Mouse (Mus musculus) neural tube, embryonic 11.5 days (tissue): ENCODE results near the gene Adamts4. TPM values are rescaled to one million over a fixed set of nuclear protein-coding genes. Genes with fewer than 3 reads are reported as not detected.

Experiments used
- ATAC-seq: fragments of 200-750 bp; cut with Nextera tagmentation; 2 replicates; pipeline ENCODE4 v1.8.0; 2017; ENCODE audit warnings: moderate number of reproducible peaks, mild to moderate bottlenecking, moderate TSS enrichment, moderate library complexity; ENCODE audit not compliant: insufficient read depth, low FRiP score, low TSS enrichment
- DNase-seq: peaks from one replicate; pipeline ENCODE4 v3.0.0-alpha.2; 2015; ENCODE audit warnings: low spot score
- H3K27ac ChIP-seq: fragments of 300-500 bp; sonication (generic); 2 replicates; pipeline ENCODE4 v1.5.1; 2014; ENCODE audit warnings: low read depth, mild to moderate bottlenecking, low read length
- H3K27me3 ChIP-seq: fragments of 300-500 bp; sonication (generic); 2 replicates; pipeline ENCODE4 v1.6.1; 2014; ENCODE audit warnings: mild to moderate bottlenecking, low read length, mixed read lengths; ENCODE audit not compliant: control insufficient read depth, insufficient read depth
- H3K36me3 ChIP-seq: fragments of 300-500 bp; sonication (generic); 2 replicates; pipeline ENCODE4 v1.6.1; 2014; ENCODE audit warnings: mild to moderate bottlenecking, low read length, moderate library complexity, mixed read lengths; ENCODE audit not compliant: control insufficient read depth, insufficient read depth
- H3K4me1 ChIP-seq: fragments of 300-500 bp; sonication (generic); 2 replicates; pipeline ENCODE4 v1.6.1; 2014; ENCODE audit warnings: low read length, mixed read lengths; ENCODE audit not compliant: control insufficient read depth, insufficient read depth
- H3K4me2 ChIP-seq: fragments of 300-500 bp; sonication (generic); 2 replicates; pipeline ENCODE4 v1.6.1; 2014; ENCODE audit warnings: low read depth, mild to moderate bottlenecking, moderate library complexity
- H3K4me3 ChIP-seq: fragments of 300-500 bp; sonication (generic); 2 replicates; pipeline ENCODE4 v1.5.1; 2014; ENCODE audit warnings: low read depth, low read length
- H3K9ac ChIP-seq: fragments of 300-500 bp; sonication (generic); 2 replicates; pipeline ENCODE4 v1.6.1; 2014; ENCODE audit warnings: mild to moderate bottlenecking, low read length
- H3K9me3 ChIP-seq: fragments of 300-500 bp; sonication (generic); 2 replicates; pipeline ENCODE4 v1.6.1; 2016; ENCODE audit warnings: low read length; ENCODE audit not compliant: control insufficient read depth
- WGBS: fragments of 180-500 bp; shearing (Covaris S2); extraction: QIAGEN DNeasy Blood & Tissue Kit; methylation state at CpG from one replicate; pipeline ENCODE4 v1.1.7; 2014; 5-methylcytosine and 5-hydroxymethylcytosine counted together
- polyA plus RNA-seq: library from polyadenylated mRNA; unstranded; fragments of >200 nt; fragmentation: Nextera tagmentation; extraction: Ambion mirVana; gene quantifications from 2 replicates; pipeline ENCODE4 v1.2.1, GENCODE M21; 2014

Adamts4 gene
- polyA plus RNA-seq, result 4.7 and 5.0 TPM in 2 replicates

DNA sequence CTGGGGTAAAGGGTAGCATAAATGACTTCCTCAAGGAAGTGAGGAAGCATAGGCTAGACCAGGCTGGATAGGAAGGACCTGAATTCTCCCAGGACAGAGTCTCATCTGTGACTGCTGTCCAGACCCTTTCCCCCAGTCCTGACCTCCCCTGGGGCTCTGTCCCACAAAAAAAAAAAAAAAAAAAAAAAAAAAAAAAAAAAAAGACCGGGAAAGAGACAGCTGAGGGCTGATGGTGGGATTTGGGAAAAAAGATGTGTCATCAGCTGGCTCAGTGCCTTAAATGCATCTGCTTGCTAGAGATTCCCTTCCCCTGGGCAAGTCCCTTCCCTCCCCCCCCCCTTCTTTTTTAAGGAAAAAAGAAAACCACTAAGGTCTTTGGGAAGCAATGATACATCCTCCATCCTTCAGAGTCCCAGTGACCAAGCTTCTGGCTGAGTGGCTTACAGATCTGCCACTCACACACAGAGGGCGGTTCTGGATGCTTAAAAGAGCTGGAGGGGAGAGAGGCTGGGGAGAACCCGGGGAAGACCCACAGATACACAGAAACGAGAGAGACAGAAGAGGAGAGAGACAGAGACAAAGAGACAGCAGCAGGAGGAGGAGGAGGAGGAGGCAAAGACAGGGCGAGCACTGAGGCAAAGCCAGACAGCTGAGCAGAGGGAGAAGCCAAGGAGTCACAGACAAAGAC is at the start of gene Adamts4:
Gene Adamts4 (plus strand): TSS at position 509 of the 688 bp plus-strand sequence.
- Histone ChIP-seq H3K36me3 (no peaks in the 10 kb centered on the region), H3K27ac (peak within 1 kb of the TSS; percentile 35; the same call in 1 of the 2 replicates), H3K9me3 (no peaks in the 10 kb centered on the region), H3K4me1 (peaks cover 37% of the 10 kb centered on the region), H3K4me2 (peak within 1 kb of the TSS; percentile 50), H3K4me3 (peak within 1 kb of the TSS; percentile 22), H3K9ac (peak within 1 kb of the TSS; percentile 44), H3K27me3 (no peaks in the 10 kb centered on the region)
- DNase-seq (peak; percentile 49), ATAC-seq (no peak)
- WGBS, result 13% methylated on average over 5 of the region's 5 CpGs

DNA sequence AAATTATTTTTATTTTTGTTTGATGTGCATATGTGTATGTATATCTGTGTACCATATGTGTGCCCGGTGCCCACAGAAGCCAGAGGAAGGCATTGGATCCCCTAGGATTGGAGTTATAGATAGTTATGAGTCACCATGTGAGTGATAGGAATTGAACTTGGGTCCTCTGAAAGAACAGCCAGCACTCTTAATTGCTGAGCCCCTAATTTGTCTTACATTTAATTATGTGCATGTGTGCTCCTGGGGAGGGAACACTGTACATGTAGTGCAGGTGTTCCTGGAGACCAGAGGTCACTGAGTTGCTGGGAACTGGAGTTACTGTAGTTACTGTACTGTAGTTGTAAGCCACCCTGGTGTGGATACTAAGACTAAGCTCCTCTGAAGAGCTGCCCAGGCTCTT is 49.5 kb upstream of the Adamts4 start:
- Histone ChIP-seq H3K36me3 (no peaks in the 10 kb centered on the region), H3K4me1 (no peaks in the 10 kb centered on the region; the same call in 1 of the 2 replicates), H3K27ac (no peak overlapping the region), H3K9me3 (no peaks in the 10 kb centered on the region), H3K4me3 (no peak overlapping the region), H3K9ac (no peak overlapping the region), H3K27me3 (peaks cover 11% of the 10 kb centered on the region), H3K4me2 (no peak overlapping the region)
- no peak for DNase-seq
- whole genome bisulfite sequencing, result 98% methylated on average over 1 of the region's 1 CpGs
- ATAC-seq, result no peak

DNA sequence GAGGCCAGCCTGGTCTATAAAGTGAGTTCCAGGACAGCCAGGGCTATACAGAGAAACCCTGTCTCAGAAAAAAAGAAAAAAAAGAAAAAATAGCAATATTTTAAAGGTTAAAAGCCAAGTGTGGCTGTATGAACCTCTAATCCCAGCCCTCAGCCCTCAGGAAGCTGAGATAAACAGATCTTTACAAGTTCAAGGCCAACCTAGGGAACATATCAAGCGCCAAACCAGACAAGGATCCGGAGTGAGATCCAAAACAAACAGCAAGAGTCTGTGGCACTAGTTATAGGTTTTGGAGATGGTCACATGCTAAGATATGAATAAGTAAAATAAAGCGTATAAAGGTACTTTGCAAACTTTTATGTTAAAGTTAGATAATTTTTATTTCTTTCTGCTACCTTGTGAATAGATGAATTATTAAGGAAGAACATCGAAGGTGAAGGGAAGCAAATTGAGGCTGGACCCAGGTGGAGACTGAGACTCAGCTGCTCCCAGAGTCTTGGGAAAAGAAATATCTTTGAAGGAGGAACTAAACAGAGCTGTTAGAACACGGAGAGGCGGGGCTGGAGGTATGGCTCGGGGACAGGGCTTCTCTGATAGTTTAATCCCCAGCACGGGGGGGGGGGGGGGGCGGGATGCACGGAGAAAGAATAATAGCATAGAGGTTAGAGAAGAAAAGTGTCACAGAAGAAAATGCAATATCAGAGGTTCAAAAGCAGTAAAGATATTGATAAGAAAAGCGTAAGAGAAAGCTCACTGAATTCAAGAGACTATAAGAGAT is 46.6 kb upstream of the Adamts4 start:
- Histone ChIP-seq H3K27ac (no peak overlapping the region), H3K36me3 (no peaks in the 10 kb centered on the region), H3K9ac (no peak overlapping the region), H3K27me3 (no peaks in the 10 kb centered on the region), H3K4me1 (no peaks in the 10 kb centered on the region), H3K9me3 (no peaks in the 10 kb centered on the region), H3K4me3 (no peak overlapping the region), H3K4me2 (no peak overlapping the region)
- no peak for ATAC-seq
- 70% methylated on average over 9 of the region's 11 CpGs for WGBS
- DNase-seq, result no peak

DNA sequence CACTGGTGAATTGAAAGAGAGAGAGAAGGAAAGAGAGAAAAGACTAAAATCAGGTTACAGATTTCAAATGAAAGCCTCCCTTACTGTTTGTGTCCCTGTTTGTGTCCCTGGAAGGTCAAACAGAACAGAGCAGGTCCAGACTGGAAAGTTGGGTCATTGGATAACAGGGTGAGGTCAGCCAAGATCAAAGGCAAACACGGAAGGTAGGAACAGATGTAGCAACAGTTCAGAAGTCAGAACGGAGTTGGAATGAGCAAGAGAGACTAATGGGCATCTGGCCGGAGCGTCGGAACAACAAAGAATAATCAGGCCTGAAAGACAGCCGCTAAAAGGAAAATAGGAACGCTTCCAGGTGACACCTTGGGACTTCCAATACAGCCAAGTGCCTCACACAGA is 46.0 kb upstream of the Adamts4 start:
- 70% methylated on average over 7 of the region's 7 CpGs for WGBS
- Histone ChIP-seq H3K4me2 (no peak overlapping the region), H3K4me1 (no peaks in the 10 kb centered on the region), H3K36me3 (no peaks in the 10 kb centered on the region), H3K9ac (no peak overlapping the region), H3K4me3 (no peak overlapping the region), H3K27ac (no peak overlapping the region), H3K27me3 (no peaks in the 10 kb centered on the region), H3K9me3 (no peaks in the 10 kb centered on the region)
- DNase-seq (no peak), ATAC-seq (no peak)

- Histone ChIP-seq H3K9ac (no peak overlapping the region), H3K27me3 (no peaks in the 10 kb centered on the region), H3K4me1 (no peaks in the 10 kb centered on the region), H3K4me2 (no peak overlapping the region), H3K27ac (no peak overlapping the region), H3K36me3 (no peaks in the 10 kb centered on the region), H3K4me3 (no peak overlapping the region), H3K9me3 (no peaks in the 10 kb centered on the region)
- ATAC-seq (no peak), DNase-seq (no peak)
- 69% methylated on average over 6 of the region's 6 CpGs for WGBS
These were observed 44.3 kb upstream of the Adamts4 start for GRCm38 (mm10) chr1:171205704-171206493.

DNA sequence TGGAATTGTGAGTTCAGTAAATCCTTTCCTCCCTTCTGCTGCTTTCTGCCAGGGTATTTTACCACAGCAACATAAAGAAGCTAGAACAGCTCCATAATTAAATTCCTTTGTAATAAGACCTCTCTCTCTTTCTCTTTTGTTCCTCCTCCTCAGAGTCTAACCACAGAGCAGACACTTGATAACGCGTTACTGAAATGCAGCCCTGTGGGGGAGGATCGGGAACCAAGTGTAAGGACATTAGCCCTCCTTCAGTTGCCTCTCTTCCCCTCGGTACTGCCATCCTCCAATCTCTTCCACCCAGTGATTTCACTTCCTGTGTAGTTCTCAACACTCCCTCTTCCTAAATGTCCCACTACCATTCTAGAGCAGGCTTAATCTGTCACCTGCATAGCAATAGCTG is 40.8 kb upstream of the Adamts4 start:
- Histone ChIP-seq H3K36me3 (no peaks in the 10 kb centered on the region), H3K9me3 (no peaks in the 10 kb centered on the region), H3K4me2 (no peak overlapping the region), H3K4me3 (no peak overlapping the region), H3K27ac (no peak overlapping the region), H3K9ac (no peak overlapping the region), H3K4me1 (no peaks in the 10 kb centered on the region), H3K27me3 (no peaks in the 10 kb centered on the region)
- DNase-seq (no peak), ATAC-seq (no peak)
- WGBS, result 32% methylated on average over 4 of the region's 4 CpGs

GRCm38 (mm10) chr1:171212854-171213253 is 37.4 kb upstream of the Adamts4 start:
- 72% methylated on average over 3 of the region's 3 CpGs for WGBS
- Histone ChIP-seq H3K4me1 (no peaks in the 10 kb centered on the region), H3K27me3 (no peaks in the 10 kb centered on the region), H3K4me3 (no peak overlapping the region), H3K27ac (no peak overlapping the region), H3K9me3 (no peaks in the 10 kb centered on the region), H3K4me2 (no peak overlapping the region), H3K9ac (no peak overlapping the region), H3K36me3 (no peaks in the 10 kb centered on the region)
- ATAC-seq (no peak), DNase-seq (no peak)

DNA sequence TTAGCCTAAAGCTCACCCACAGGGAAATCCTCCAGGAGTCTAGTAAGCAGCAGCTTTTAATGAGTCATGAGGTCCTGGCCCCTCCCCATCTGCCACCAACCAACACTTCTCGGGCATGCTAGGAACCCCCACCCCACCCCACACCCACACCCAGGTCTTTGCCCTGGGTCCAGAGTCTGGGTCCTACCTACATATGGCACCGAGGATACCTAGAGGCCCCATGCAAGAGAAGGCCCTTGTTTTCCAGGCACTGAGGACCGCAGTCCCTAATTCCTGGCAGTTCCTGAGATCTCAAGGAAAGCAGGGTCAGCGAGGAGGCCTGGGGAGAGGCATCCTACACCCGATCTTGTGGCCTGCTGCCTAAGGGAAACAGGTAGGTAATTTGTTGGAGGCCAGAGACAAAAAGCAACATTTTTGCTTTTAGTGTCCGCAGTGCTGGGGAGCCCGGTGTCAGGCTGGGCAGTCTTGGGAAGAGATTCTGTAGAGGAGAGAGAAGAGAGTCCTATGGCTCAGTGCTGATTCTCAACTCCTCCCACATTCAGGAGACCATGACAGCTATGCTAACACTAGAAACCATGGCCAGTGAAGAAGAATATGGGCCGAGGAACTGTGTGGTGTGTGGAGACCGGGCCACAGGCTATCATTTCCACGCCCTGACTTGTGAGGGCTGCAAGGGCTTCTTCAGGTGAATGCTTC is 36.3 kb upstream of the Adamts4 start, which contains the start of gene Nr1i3:
Gene Nr1i3 (plus strand): TSS at position 170 of the 696 bp plus-strand sequence.
- Histone ChIP-seq H3K4me3 (no peak within 1 kb of the TSS), H3K27me3 (no peaks in the 10 kb centered on the region), H3K4me2 (no peak within 1 kb of the TSS), H3K36me3 (no peaks in the 10 kb centered on the region), H3K9ac (no peak within 1 kb of the TSS), H3K27ac (no peak within 1 kb of the TSS), H3K9me3 (no peaks in the 10 kb centered on the region), H3K4me1 (no peaks in the 10 kb centered on the region)
- 75% methylated on average over 10 of the region's 10 CpGs for WGBS
- ATAC-seq (no peak), DNase-seq (no peak)
